Mouse (Mus musculus) cerebellum, adult 8-10 months (tissue): Measurements from ENCODE around the gene Omp.
"Not testable (repeated sequence)": the region's sequence is repeated elsewhere in the genome, so short reads cannot be mapped to it uniquely, and the experiment has no call there.

Source experiments
- DNase-seq: peaks from one replicate; pipeline ENCODE4 v3.0.0; 2022

The Omp gene

GRCm38 (mm10) chr7:98145402-98145801 lies at the start of gene Omp:
Omp (minus strand) TSS chr7:98145502.
- DNase-seq: no peak

GRCm38 (mm10) chr7:98194026-98194792 lies 48.9 kb upstream of the Omp start:
- peak; percentile 14 for DNase-seq

- DNase-seq: peak; percentile 36
Measured at GRCm38 (mm10) chr7:98193515-98194025, 48.3 kb upstream of the Omp start.

GRCm38 (mm10) chr7:98191571-98192250 lies 46.4 kb upstream of the Omp start:
- DNase-seq: no peak

- DNase-seq: no peak
Measured at GRCm38 (mm10) chr7:98190578-98190977, 45.3 kb upstream of the Omp start.

GRCm38 (mm10) chr7:98189745-98190144 lies 44.4 kb upstream of the Omp start:
- DNase-seq: no peak

- DNase-seq: no peak
Measured at GRCm38 (mm10) chr7:98188680-98189079, 43.4 kb upstream of the Omp start.

- no peak for DNase-seq
Measured at GRCm38 (mm10) chr7:98188238-98188637, 42.9 kb upstream of the Omp start.

- not testable (repeated sequence) for DNase-seq
Measured at GRCm38 (mm10) chr7:98187332-98187731, 42.0 kb upstream of the Omp start.

- no peak for DNase-seq
Measured at GRCm38 (mm10) chr7:98186637-98187036, 41.3 kb upstream of the Omp start.

- DNase-seq: no peak
Measured at GRCm38 (mm10) chr7:98185326-98185725, 40.0 kb upstream of the Omp start.

GRCm38 (mm10) chr7:98178560-98179231 lies 33.4 kb upstream of the Omp start:
- DNase-seq: no peak

- DNase-seq: peak; percentile 64
Measured at GRCm38 (mm10) chr7:98177929-98178559, 32.7 kb upstream of the Omp start, which contains the start of gene Capn5. Capn5 (minus strand) TSS chr7:98178274.

- no peak for DNase-seq
Measured at GRCm38 (mm10) chr7:98177566-98177928, 32.2 kb upstream of the Omp start.

- DNase-seq: no peak
Measured at GRCm38 (mm10) chr7:98177071-98177485, 31.8 kb upstream of the Omp start.

GRCm38 (mm10) chr7:98176322-98177070 lies 31.2 kb upstream of the Omp start:
- no peak for DNase-seq

GRCm38 (mm10) chr7:98174883-98175755 lies 29.8 kb upstream of the Omp start:
- no peak for DNase-seq

GRCm38 (mm10) chr7:98173408-98173807 lies 28.1 kb upstream of the Omp start:
- DNase-seq: no peak

- DNase-seq: no peak
Measured at GRCm38 (mm10) chr7:98172661-98173060, 27.4 kb upstream of the Omp start.

GRCm38 (mm10) chr7:98171141-98172073 lies 26.1 kb upstream of the Omp start:
- no peak for DNase-seq
